Mouse (Mus musculus) 3T3-L1 (cell line): ENCODE results near the gene Ace.

ENCODE experiments used
- DNase-seq: peaks from one replicate; pipeline ENCODE4 v3.0.0-alpha.2; 2015; ENCODE audit warnings: low read depth, low spot score

The Ace gene

GRCm38 (mm10) chr11:105967741-105968574 is at the start of gene Ace:
TSS of gene Ace (plus strand) at chr11:105967945.
- DNase-seq: no peak

GRCm38 (mm10) chr11:105920098-105920785 is 47.5 kb upstream of the Ace start:
- DNase-seq: no peak

- no peak for DNase-seq
Observed at GRCm38 (mm10) chr11:105920836-105921235, 46.9 kb upstream of the Ace start.

- DNase-seq: no peak
Observed at GRCm38 (mm10) chr11:105921275-105921674, 46.5 kb upstream of the Ace start.

GRCm38 (mm10) chr11:105922769-105923663 is 44.7 kb upstream of the Ace start:
- DNase-seq: no peak

- DNase-seq: peak; percentile 90
Observed at GRCm38 (mm10) chr11:105927065-105928030, 40.4 kb upstream of the Ace start.

GRCm38 (mm10) chr11:105928171-105928570 is 39.6 kb upstream of the Ace start:
- DNase-seq: no peak

- no peak for DNase-seq
Observed at GRCm38 (mm10) chr11:105931380-105931779, 36.4 kb upstream of the Ace start.

GRCm38 (mm10) chr11:105933746-105934145 is 34.0 kb upstream of the Ace start:
- no peak for DNase-seq

- DNase-seq: peak; percentile 70
Observed at GRCm38 (mm10) chr11:105934303-105934711, 33.4 kb upstream of the Ace start.

GRCm38 (mm10) chr11:105934816-105935215 is 32.9 kb upstream of the Ace start:
- DNase-seq: peak; percentile 34

- no peak for DNase-seq
Observed at GRCm38 (mm10) chr11:105935496-105935895, 32.2 kb upstream of the Ace start.

GRCm38 (mm10) chr11:105936200-105936599 is 31.5 kb upstream of the Ace start:
- peak; percentile 67 for DNase-seq

- no peak for DNase-seq
Observed at GRCm38 (mm10) chr11:105936974-105937373, 30.8 kb upstream of the Ace start.

- DNase-seq: no peak
Observed at GRCm38 (mm10) chr11:105938771-105939170, 29.0 kb upstream of the Ace start.

- DNase-seq: no peak
Observed at GRCm38 (mm10) chr11:105941973-105942372, 25.8 kb upstream of the Ace start.

GRCm38 (mm10) chr11:105943133-105944102 is 24.3 kb upstream of the Ace start:
- DNase-seq: peak; percentile 64

GRCm38 (mm10) chr11:105944126-105944621 is 23.6 kb upstream of the Ace start:
- DNase-seq: no peak
